Mouse (Mus musculus): ENCODE data around the gene Nxn. TPM values are rescaled to one million over a fixed set of nuclear protein-coding genes. Genes with fewer than 3 reads are reported as not detected.

Gene Nxn
- polyA plus RNA-seq, 1 experiment from 2014 or later, result 35.6 TPM

GRCm38 (mm10) chr11:76338656-76339055 lies 60.3 kb downstream of the Nxn start:
- H3K27ac ChIP-seq, result peak overlapping the region; percentile 30; the same call in 1 of the 2 replicates
- no peaks in the 10 kb centered on the region for H3K36me3 ChIP-seq
- H3K4me1 ChIP-seq (replicated peaks), result peaks cover 47% of the 10 kb centered on the region
- no peak for ATAC-seq (ENCODE audit: low FRiP score)
- H3K9ac ChIP-seq, result no peak overlapping the region
- H3K4me2 ChIP-seq, result no peak overlapping the region
- no peaks in the 10 kb centered on the region for H3K27me3 ChIP-seq
- no peak overlapping the region for H3K4me3 ChIP-seq
- 92% methylated on average over 8 of the region's 8 CpGs for WGBS
- no peaks in the 10 kb centered on the region for H3K9me3 ChIP-seq

- ATAC-seq (ENCODE audit: low FRiP score), result no peak
- H3K27ac ChIP-seq, result no peak overlapping the region
- no peak overlapping the region for H3K9ac ChIP-seq
- no peaks in the 10 kb centered on the region for H3K27me3 ChIP-seq
- peaks cover 39% of the 10 kb centered on the region for H3K4me1 ChIP-seq (replicated peaks)
- no peaks in the 10 kb centered on the region for H3K36me3 ChIP-seq
- WGBS, result 10% methylated on average over 7 of the region's 7 CpGs
- H3K9me3 ChIP-seq, result no peaks in the 10 kb centered on the region
- 0 out of 2 replicates have a peak overlapping the region, but pooled peaks have one; percentile 22 for H3K4me2 ChIP-seq
- H3K4me3 ChIP-seq, result no peak overlapping the region
Observed at GRCm38 (mm10) chr11:76337764-76338163, 61.2 kb downstream of the Nxn start.

GRCm38 (mm10) chr11:76337236-76337635 lies 61.7 kb downstream of the Nxn start:
- WGBS, result 86% methylated on average over 9 of the region's 9 CpGs
- no peak for ATAC-seq (ENCODE audit: low FRiP score)
- H3K4me3 ChIP-seq, result no peak overlapping the region

DNA sequence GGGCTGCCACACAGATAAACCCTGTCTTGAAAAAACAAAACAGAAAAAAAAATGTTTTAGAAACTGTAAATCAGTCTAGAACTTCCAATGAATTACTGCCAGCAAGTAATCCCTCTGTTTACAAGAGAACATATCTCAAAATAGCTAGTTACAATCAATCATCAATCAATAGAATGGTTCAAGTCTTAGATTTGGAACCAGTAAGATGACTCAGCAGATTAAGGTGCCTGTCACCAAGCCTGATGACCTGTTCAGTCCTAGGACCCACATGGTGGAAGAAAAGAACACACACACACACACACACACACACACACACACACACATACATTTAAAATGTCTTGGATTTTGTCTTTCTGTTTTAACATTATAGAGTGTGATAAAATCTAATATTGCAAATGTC lies 62.7 kb downstream of the Nxn start:
- no peak for ATAC-seq (ENCODE audit: low FRiP score)
- Histone ChIP-seq H3K36me3 (no peaks in the 10 kb centered on the region), H3K4me2 (no peak overlapping the region), H3K4me3 (no peak overlapping the region), H3K4me1 (replicated peaks) (peaks cover 31% of the 10 kb centered on the region), H3K27ac (no peak overlapping the region), H3K9me3 (no peaks in the 10 kb centered on the region), H3K9ac (no peak overlapping the region), H3K27me3 (no peaks in the 10 kb centered on the region)

More at GRCm38 (mm10) chr11:76337236-76337635, 61.7 kb downstream of the Nxn start:
- H3K36me3 ChIP-seq, result no peaks in the 10 kb centered on the region
- peaks cover 39% of the 10 kb centered on the region for H3K4me1 ChIP-seq (replicated peaks)
- H3K9me3 ChIP-seq, result no peaks in the 10 kb centered on the region
- H3K27me3 ChIP-seq, result no peaks in the 10 kb centered on the region
- no peak overlapping the region for H3K27ac ChIP-seq
- no peak overlapping the region for H3K9ac ChIP-seq
- H3K4me2 ChIP-seq, result no peak overlapping the region

DNA sequence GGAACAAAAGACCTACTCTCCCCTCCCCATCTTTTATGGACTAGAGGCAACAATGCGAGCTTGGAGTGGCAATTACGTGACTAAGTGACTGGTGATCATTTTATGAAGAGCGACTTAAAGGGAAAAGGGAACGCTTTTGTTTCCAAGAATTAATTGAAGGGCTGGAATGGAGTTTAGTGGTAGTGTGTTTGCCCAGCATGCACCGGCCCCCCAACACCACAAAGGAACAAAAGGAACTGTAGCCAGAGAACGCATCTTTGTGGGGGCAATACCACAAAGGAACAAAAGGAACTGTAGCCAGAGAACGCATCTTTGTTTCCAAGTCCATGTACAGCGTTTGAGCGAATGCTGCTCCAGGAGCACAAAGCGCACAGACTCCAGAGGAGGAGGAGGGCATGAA lies 64.0 kb downstream of the Nxn start:
- ATAC-seq (ENCODE audit: low FRiP score), result no peak
- 38% methylated on average over 10 of the region's 10 CpGs for WGBS

DNA sequence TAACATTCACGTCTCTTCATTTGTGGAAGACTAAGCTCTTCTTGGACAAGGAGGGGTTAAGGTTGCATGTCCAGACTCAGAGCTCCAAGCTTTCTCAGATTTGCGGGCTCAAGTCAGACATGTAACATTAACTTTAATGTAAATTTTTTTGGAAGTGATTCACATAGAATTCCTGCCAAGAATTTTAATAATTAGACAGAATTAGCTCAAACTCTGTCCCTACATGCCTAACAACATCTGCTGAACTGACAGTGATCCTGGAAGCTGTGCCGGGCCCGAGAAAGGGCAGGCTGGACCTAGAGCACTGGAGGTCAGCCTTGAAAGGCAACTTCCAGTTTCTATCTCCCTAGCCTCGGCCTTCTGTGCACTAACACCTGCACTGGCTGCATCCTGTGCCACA lies 66.7 kb downstream of the Nxn start:
- H3K4me3 ChIP-seq, result no peak overlapping the region
- ATAC-seq (ENCODE audit: low FRiP score), result no peak
- H3K4me1 ChIP-seq (replicated peaks), result peaks cover 37% of the 10 kb centered on the region
- no peak overlapping the region for H3K4me2 ChIP-seq
- H3K27ac ChIP-seq, result 0 out of 2 replicates have a peak overlapping the region, but pooled peaks have one; percentile 30
- no peaks in the 10 kb centered on the region for H3K9me3 ChIP-seq
- 67% methylated on average over 5 of the region's 5 CpGs for WGBS
- H3K9ac ChIP-seq, result no peak overlapping the region
- no peaks in the 10 kb centered on the region for H3K36me3 ChIP-seq
- no peaks in the 10 kb centered on the region for H3K27me3 ChIP-seq

More for the DNA sequence above, 64.0 kb downstream of the Nxn start:
- Histone ChIP-seq H3K36me3 (no peaks in the 10 kb centered on the region), H3K9ac (no peak overlapping the region), H3K9me3 (no peaks in the 10 kb centered on the region), H3K4me2 (0 out of 2 replicates have a peak overlapping the region, but pooled peaks have one; percentile 1), H3K4me1 (replicated peaks) (peaks cover 22% of the 10 kb centered on the region), H3K27ac (peak overlapping the region; percentile 69), H3K4me3 (no peak overlapping the region), H3K27me3 (no peaks in the 10 kb centered on the region)

DNA sequence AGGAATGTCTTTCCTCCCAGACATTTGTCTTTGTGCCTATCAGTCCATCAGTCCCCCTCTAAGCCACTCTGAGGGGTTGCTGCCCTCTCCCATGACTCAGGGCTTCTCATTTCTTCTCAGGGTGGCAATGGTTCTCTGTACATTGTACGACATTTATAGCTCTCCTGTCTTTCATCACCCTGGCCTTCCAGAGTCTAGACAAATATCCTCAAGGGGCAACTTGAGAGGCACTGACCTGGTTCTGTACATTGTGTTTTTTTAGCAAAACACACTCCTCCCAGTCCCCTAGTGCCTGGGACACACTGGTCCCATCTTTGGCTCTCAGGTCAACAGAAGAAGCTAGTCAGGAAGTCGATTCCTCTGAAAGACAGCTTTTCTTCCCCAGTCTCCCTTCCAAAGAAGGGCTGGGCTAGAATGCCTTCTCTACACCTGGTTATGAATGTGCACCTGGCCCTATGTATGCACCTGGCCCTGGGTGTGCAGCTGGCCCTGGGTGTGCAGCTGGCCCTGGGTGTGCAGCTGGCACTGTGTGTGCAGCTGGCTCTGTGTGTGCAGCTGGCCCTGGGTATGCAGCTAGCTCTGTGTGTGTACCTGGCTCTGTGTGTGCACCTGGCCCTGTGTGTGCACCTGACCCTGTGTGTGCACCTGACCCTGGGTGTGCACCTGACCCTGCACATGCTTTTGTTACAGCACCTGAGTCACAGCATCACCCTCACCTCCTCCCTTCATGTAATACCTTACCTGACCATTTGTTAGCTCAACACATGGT lies 70.2 kb downstream of the Nxn start:
- WGBS, result 71% methylated on average over 2 of the region's 2 CpGs
- Histone ChIP-seq H3K9me3 (no peaks in the 10 kb centered on the region), H3K4me3 (no peak overlapping the region)

GRCm38 (mm10) chr11:76328084-76328483 lies 70.9 kb downstream of the Nxn start:
- ATAC-seq (ENCODE audit: low FRiP score), result no peak
- Histone ChIP-seq H3K27me3 (no peaks in the 10 kb centered on the region), H3K27ac (0 out of 2 replicates have a peak overlapping the region, but pooled peaks have one; percentile 45), H3K9me3 (no peaks in the 10 kb centered on the region), H3K4me1 (replicated peaks) (peaks cover 47% of the 10 kb centered on the region), H3K4me3 (no peak overlapping the region), H3K36me3 (no peaks in the 10 kb centered on the region), H3K9ac (no peak overlapping the region), H3K4me2 (no peak overlapping the region)
- 40% methylated on average over 11 of the region's 11 CpGs for WGBS

More for the DNA sequence above, 70.2 kb downstream of the Nxn start:
- 0 out of 2 replicates have a peak overlapping the region, but pooled peaks have one; percentile 45 for H3K27ac ChIP-seq
- H3K4me1 ChIP-seq (replicated peaks), result peaks cover 47% of the 10 kb centered on the region
- H3K36me3 ChIP-seq, result no peaks in the 10 kb centered on the region
- no peak overlapping the region for H3K4me2 ChIP-seq
- ATAC-seq (ENCODE audit: low FRiP score), result no peak
- H3K27me3 ChIP-seq, result no peaks in the 10 kb centered on the region
- no peak overlapping the region for H3K9ac ChIP-seq

DNA sequence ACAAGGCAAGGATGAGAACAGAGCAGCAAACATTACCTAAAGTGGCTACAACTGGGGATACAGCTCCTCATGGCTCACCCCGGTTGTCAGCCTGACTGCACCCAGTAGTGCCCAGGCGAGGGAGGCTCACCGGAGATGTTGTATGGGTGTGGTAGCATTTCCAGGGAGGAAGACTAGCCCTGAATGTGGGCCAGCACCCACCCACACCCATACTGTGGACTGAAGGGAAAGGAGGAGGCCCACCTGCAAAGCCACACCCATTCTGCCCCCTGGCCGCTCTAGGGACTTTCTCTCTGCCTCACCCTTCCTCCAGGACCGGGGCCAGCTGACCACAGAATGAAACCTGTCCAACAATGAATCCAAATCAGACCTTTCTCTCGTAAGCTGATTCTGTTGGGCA lies 72.3 kb downstream of the Nxn start:
- no peak overlapping the region for H3K9ac ChIP-seq
- ATAC-seq (ENCODE audit: low FRiP score), result no peak
- H3K4me1 ChIP-seq (replicated peaks), result peaks cover 54% of the 10 kb centered on the region
- H3K27ac ChIP-seq, result no peak overlapping the region
- H3K36me3 ChIP-seq, result no peaks in the 10 kb centered on the region
- 88% methylated on average over 6 of the region's 6 CpGs for WGBS
- no peak overlapping the region for H3K4me2 ChIP-seq
- no peak overlapping the region for H3K4me3 ChIP-seq
- no peaks in the 10 kb centered on the region for H3K9me3 ChIP-seq
- no peaks in the 10 kb centered on the region for H3K27me3 ChIP-seq

DNA sequence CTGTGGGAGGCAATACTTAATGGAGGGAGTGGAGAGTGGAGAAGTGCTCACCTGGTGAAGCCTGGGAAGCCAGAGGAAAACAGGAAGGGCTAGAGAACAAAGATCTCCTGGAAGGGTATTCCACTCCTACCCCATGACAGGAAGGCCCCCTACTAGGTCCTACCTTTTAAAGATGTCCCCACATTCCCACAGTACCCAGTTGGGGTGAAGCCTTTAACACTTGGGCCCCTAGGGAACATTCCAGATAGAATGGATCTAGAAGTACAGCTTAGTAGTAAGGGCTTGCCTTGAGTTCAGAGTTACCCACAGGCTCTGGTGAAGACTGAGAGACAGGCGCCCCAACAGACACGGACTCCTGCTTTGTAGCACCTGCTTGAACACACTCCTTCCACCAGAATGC lies 72.9 kb downstream of the Nxn start:
- no peak overlapping the region for H3K9ac ChIP-seq
- H3K36me3 ChIP-seq, result no peaks in the 10 kb centered on the region
- no peaks in the 10 kb centered on the region for H3K9me3 ChIP-seq
- H3K27ac ChIP-seq, result no peak overlapping the region
- no peak overlapping the region for H3K4me3 ChIP-seq
- H3K4me2 ChIP-seq, result no peak overlapping the region
- ATAC-seq (ENCODE audit: low FRiP score), result no peak
- peaks cover 55% of the 10 kb centered on the region for H3K4me1 ChIP-seq (replicated peaks)
- WGBS, result 87% methylated on average over 2 of the region's 2 CpGs
- no peaks in the 10 kb centered on the region for H3K27me3 ChIP-seq

DNA sequence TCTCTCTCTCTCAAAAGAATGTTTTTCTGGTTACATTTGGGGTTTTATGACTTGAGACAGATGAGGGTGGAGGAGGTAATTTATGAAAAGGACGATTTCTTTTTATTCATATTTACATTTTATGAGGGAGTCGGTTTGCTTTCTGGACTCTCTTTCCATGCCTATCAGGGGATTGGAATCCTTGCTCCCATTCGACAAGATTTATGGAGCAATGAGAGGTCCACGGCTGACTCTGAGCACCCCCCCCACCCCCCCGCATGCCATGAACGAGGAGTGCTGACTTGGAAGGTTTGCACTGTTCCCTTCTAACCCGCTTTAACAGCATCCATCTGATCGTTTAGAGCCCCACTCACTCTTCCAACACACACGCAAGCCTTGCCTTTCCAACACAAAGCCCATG lies 74.1 kb downstream of the Nxn start:
- WGBS, result 57% methylated on average over 9 of the region's 9 CpGs
- H3K4me3 ChIP-seq, result no peak overlapping the region
- H3K36me3 ChIP-seq, result no peaks in the 10 kb centered on the region
- peaks cover 59% of the 10 kb centered on the region for H3K4me1 ChIP-seq (replicated peaks)
- H3K27me3 ChIP-seq, result no peaks in the 10 kb centered on the region
- no peak overlapping the region for H3K27ac ChIP-seq
- H3K4me2 ChIP-seq, result no peak overlapping the region
- ATAC-seq (ENCODE audit: low FRiP score), result no peak
- H3K9me3 ChIP-seq, result no peaks in the 10 kb centered on the region
- no peak overlapping the region for H3K9ac ChIP-seq

- 71% methylated on average over 9 of the region's 9 CpGs for WGBS
- Histone ChIP-seq H3K9ac (no peak overlapping the region), H3K27me3 (no peaks in the 10 kb centered on the region), H3K9me3 (no peaks in the 10 kb centered on the region), H3K27ac (no peak overlapping the region), H3K36me3 (no peaks in the 10 kb centered on the region), H3K4me1 (replicated peaks) (peaks cover 63% of the 10 kb centered on the region), H3K4me2 (no peak overlapping the region), H3K4me3 (no peak overlapping the region)
- ATAC-seq (ENCODE audit: low FRiP score), result no peak
Observed at GRCm38 (mm10) chr11:76324207-76324606, 74.7 kb downstream of the Nxn start.

- no peaks in the 10 kb centered on the region for H3K36me3 ChIP-seq
- H3K9me3 ChIP-seq, result no peaks in the 10 kb centered on the region
- no peak overlapping the region for H3K27ac ChIP-seq
- 82% methylated on average over 5 of the region's 5 CpGs for WGBS
- no peak overlapping the region for H3K4me3 ChIP-seq
- H3K9ac ChIP-seq, result no peak overlapping the region
- H3K27me3 ChIP-seq, result no peaks in the 10 kb centered on the region
- H3K4me2 ChIP-seq, result no peak overlapping the region
- peaks cover 50% of the 10 kb centered on the region for H3K4me1 ChIP-seq (replicated peaks)
- ATAC-seq (ENCODE audit: low FRiP score), result no peak
Observed at GRCm38 (mm10) chr11:76322939-76323338, 76.0 kb downstream of the Nxn start.
